Mouse (Mus musculus) adrenal gland (tissue): ENCODE data around the gene Nkapl.

ENCODE experiments used
- intact Hi-C: fragments of 180-260 bp; cut with DNase I; formaldehyde crosslinking; loops from one replicate; pipeline ENCODE4 v1.15.1; 2025
- microRNA-seq, 2 experiments: library from miRNA; unstranded; fragments of <30 nt; microRNA quantifications; one replicate each; pipeline ENCODE4; 2019

The Nkapl gene

DNA sequence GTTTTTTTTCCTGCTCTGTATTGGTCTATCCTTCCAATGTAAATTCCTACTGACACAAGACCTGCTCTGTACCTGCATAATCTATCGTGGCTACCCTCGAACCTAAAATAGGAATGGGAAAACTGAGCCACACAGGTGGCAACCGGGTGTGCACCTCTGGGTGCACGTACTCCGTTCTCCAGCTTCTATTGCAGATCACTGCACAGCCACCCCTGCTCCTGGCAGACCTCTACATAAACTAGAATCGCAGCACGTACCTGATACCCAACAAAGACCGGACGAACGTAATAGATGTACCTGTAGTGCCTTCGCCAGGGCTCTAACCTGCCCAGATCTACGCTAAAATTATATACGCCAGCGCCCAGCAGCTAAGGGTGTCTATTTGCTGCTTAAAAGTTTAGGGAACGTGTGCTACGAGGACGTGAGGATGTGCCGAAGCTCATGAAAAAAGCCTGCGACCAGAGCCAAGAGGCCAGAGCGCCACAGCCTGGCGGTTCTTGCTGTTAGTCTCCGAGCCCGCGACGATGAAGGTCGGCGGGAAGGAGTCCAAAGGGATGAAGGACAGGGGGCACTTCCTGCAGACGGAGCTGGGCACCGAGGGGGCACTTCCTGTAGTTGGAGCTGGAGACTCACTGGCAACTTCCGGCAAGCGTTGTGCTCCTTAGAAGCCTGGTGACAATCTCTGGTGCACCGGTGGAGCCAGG, 27.7 kb downstream of the Nkapl start, which contains the start of gene Pgbd1:
TSS of gene Pgbd1 (minus strand) at position 556 of the 704 bp plus-strand sequence.
- intact Hi-C loops: no loop called here

DNA sequence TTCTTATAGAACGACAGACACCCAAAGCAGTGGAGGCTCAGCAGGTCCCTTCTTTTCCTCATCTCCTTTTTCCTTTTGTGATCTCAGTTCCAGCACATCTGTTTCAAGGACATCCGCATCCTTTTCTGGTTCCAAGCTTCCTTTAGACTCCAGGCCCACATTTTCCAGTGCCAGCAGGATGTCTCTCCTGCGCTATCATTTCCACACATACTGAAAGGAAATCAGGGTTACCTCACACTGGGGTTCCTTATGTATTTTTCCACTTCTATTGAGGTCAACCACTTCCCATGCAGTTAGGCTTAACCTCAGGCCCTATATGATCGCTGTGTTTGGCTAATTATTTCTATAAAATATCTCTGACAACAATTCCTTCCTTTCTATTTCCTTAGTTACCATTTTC, 32.8 kb downstream of the Nkapl start:
- intact Hi-C loops: no loop called here

DNA sequence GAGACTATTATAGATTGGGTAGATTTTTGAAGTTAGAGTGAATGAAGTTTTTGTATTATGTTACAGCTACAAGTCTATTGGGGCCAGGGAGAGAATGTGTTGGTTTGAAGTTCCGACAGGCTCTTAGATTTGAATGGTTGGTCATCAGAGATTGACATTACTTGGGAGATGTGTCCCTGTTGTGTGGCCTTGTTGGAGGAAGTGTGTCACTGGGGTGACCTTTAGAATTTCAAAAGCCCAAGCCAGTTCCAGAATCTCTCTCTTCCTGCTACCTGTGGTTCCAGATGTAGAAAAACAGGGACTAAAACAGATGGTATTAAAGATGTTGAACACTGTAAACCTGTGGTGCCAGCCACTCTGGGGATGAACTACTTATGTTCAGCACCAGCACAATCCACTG, 40.7 kb downstream of the Nkapl start:
- intact Hi-C loops: no loop called here

DNA sequence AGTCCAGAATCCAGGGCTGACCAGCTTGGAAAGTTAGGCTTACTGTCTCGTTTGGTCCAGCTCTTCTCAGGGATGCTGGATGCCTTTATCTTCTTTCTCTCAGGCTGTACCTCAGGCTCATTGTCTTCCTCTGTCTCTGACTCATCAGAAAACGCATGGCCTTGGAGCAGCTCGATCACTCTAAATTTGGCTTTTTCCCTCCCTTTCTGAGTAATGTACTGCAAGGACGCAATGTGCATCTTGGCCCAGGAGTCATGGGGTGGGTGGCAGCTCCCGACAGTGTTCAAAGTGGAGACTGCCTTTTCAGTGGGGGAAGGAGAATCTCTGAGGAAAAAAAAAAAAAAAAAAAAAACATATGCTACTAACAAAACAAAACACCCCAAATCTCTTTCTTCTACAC, 45.0 kb downstream of the Nkapl start:
- intact Hi-C loops: no loop called here

- intact Hi-C loops: no loop called here
Measured at GRCm38 (mm10) chr13:21418865-21419264, 49.4 kb downstream of the Nkapl start.

GRCm38 (mm10) chr13:21417298-21418010, 50.9 kb downstream of the Nkapl start:
- intact Hi-C loops: no loop called here

Small RNA genes lying within 50 kb of the gene (microRNA-seq; reads per million reads assigned to microRNA genes)
- 0 reads per million in 2 experiments for gene Mir1896
